Comparison of ENCODE assay signal across 14 mouse cellular contexts in genomic region chr16:29921385-29921784, GRCm38 (mm10).
A peak's percentile ranks its signal among the peaks of the same experiment; 100 is the strongest.
DNase-seq lines count a peak whose midpoint lies in the region; ATAC-seq lines count a peak whose summit lies in the region.
"Had no signal": no experiment of that assay in that cellular context is flagged by ENCODE, and none has a peak within 500 bp of the region (broad histone marks: within the 10 kb centered on the region; RNA-seq: fewer than 3 reads in every experiment).

No protein-coding gene starts in this region.

- H3K4me1 ChIP-seq in heart, embryonic 12.5 days (replicated peaks): no peaks in the 10 kb centered on the region
- no peaks in the 10 kb centered on the region for H3K4me1 ChIP-seq in midbrain, embryonic 11.5 days (ENCODE audit: control insufficient read depth, insufficient read depth, low read length)
- H3K4me1 ChIP-seq in midbrain, embryonic 10.5 days: no peaks in the 10 kb centered on the region
- no peaks in the 10 kb centered on the region for H3K4me1 ChIP-seq in stomach, embryonic 16.5 days (ENCODE audit: control insufficient read depth, insufficient read depth, low read length)
- H3K4me1 ChIP-seq in forebrain, embryonic 10.5 days: peaks cover 4% of the 10 kb centered on the region
- H3K4me1 ChIP-seq: hindbrain, embryonic 13.5 days had no signal

- H3K27me3 ChIP-seq in heart, embryonic 12.5 days (replicated peaks): peaks cover under 1% of the 10 kb centered on the region; the same call in 1 of the 2 replicates
- H3K27me3 ChIP-seq in midbrain, embryonic 11.5 days (ENCODE audit: control insufficient read depth, insufficient read depth, low read length): no peaks in the 10 kb centered on the region
- no peaks in the 10 kb centered on the region; the same call in 1 of the 2 replicates for H3K27me3 ChIP-seq in midbrain, embryonic 10.5 days (ENCODE audit: low read depth, poor library complexity, severe bottlenecking)
- H3K27me3 ChIP-seq in stomach, embryonic 16.5 days (ENCODE audit: control insufficient read depth, insufficient read depth, low read length): no peaks in the 10 kb centered on the region
- H3K27me3 ChIP-seq in forebrain, embryonic 10.5 days (ENCODE audit: poor library complexity, severe bottlenecking): 0 out of 2 replicates have a peak, but pooled peaks cover 9% of the 10 kb centered on the region

- H3K4me2 ChIP-seq in heart, embryonic 12.5 days: no peak overlapping the region
- no peak overlapping the region for H3K4me2 ChIP-seq in midbrain, embryonic 11.5 days
- H3K4me2 ChIP-seq in stomach, embryonic 16.5 days (ENCODE audit: low read depth, low read length): no peak overlapping the region
- H3K4me2 ChIP-seq: hindbrain, embryonic 13.5 days had no signal

- no peaks in the 10 kb centered on the region for H3K36me3 ChIP-seq in heart, embryonic 12.5 days
- no peaks in the 10 kb centered on the region for H3K36me3 ChIP-seq in midbrain, embryonic 11.5 days (ENCODE audit: control insufficient read depth, insufficient read depth, low read length)
- no peaks in the 10 kb centered on the region for H3K36me3 ChIP-seq in midbrain, embryonic 10.5 days
- H3K36me3 ChIP-seq in stomach, embryonic 16.5 days (ENCODE audit: control insufficient read depth, insufficient read depth, low read length): no peaks in the 10 kb centered on the region
- H3K36me3 ChIP-seq in forebrain, embryonic 10.5 days (replicated peaks): no peaks in the 10 kb centered on the region
- H3K36me3 ChIP-seq: embryonic facial prominence, embryonic 10.5 days; hindbrain, embryonic 13.5 days had no signal

- peaks cover 3% of the 10 kb centered on the region; the same call in 1 of the 2 replicates for H3K9me3 ChIP-seq in heart, embryonic 12.5 days (replicated peaks)
- no peaks in the 10 kb centered on the region for H3K9me3 ChIP-seq in midbrain, embryonic 11.5 days (ENCODE audit: control insufficient read depth, low read length)
- H3K9me3 ChIP-seq in midbrain, embryonic 10.5 days (replicated peaks): no peaks in the 10 kb centered on the region
- no peaks in the 10 kb centered on the region for H3K9me3 ChIP-seq in stomach, embryonic 16.5 days (replicated peaks; ENCODE audit: control insufficient read depth, low read length)
- H3K9me3 ChIP-seq in forebrain, embryonic 10.5 days: peaks cover 4% of the 10 kb centered on the region; the same call in 1 of the 2 replicates
- H3K9me3 ChIP-seq: hindbrain, embryonic 13.5 days had no signal

- 33% methylated on average over 3 of the region's 3 CpGs for WGBS in heart, embryonic 12.5 days
- 67% methylated on average over 3 of the region's 3 CpGs for WGBS in midbrain, embryonic 11.5 days
- 64% methylated on average over 3 of the region's 3 CpGs for WGBS in midbrain, embryonic 10.5 days
- 44% methylated on average over 3 of the region's 3 CpGs for WGBS in stomach, embryonic 16.5 days
- WGBS in forebrain, embryonic 10.5 days: 79% methylated on average over 3 of the region's 3 CpGs

- H3K27ac ChIP-seq in heart, embryonic 12.5 days (ENCODE audit: poor library complexity, severe bottlenecking): no peak overlapping the region
- H3K27ac ChIP-seq in midbrain, embryonic 11.5 days (ENCODE audit: low read depth, low read length): no peak overlapping the region
- H3K27ac ChIP-seq in midbrain, embryonic 10.5 days (replicated peaks): no peak overlapping the region
- peak overlapping the region; percentile 50 for H3K27ac ChIP-seq in stomach, embryonic 16.5 days (ENCODE audit: low read length)
- H3K27ac ChIP-seq in forebrain, embryonic 10.5 days: no peak overlapping the region
- H3K27ac ChIP-seq: embryonic facial prominence, embryonic 10.5 days; hindbrain, embryonic 13.5 days; hindbrain, postnatal 0 days had no signal

- peak; percentile 45 for DNase-seq in heart, adult 11 months
- peak; percentile 73 for DNase-seq in midbrain, embryonic 11.5 days (ENCODE audit: low spot score, missing footprints)
- DNase-seq in midbrain, embryonic 10.5 days (ENCODE audit: low spot score): no peak
- no peak for DNase-seq in forebrain, embryonic 10.5 days (ENCODE audit: extremely low spot score, low spot score)
- DNase-seq: adrenal gland, postnatal 25 days; cerebellum, adult 2 months; cerebellum, postnatal 10 days; heart, postnatal 10 days had no signal

- H3K9ac ChIP-seq in heart, embryonic 12.5 days: no peak overlapping the region
- no peak overlapping the region for H3K9ac ChIP-seq in midbrain, embryonic 11.5 days (ENCODE audit: low read length)
- no peak overlapping the region for H3K9ac ChIP-seq in stomach, embryonic 16.5 days (ENCODE audit: low read length)
- H3K9ac ChIP-seq: hindbrain, embryonic 13.5 days had no signal

- H3K4me3 ChIP-seq in heart, embryonic 12.5 days: no peak overlapping the region
- H3K4me3 ChIP-seq in midbrain, embryonic 11.5 days (ENCODE audit: low read depth, low read length): no peak overlapping the region
- no peak overlapping the region for H3K4me3 ChIP-seq in midbrain, embryonic 10.5 days
- H3K4me3 ChIP-seq in stomach, embryonic 16.5 days (replicated peaks; ENCODE audit: low read length): no peak overlapping the region
- H3K4me3 ChIP-seq in forebrain, embryonic 10.5 days: no peak overlapping the region
- H3K4me3 ChIP-seq: embryonic facial prominence, embryonic 10.5 days; hindbrain, embryonic 13.5 days had no signal

- ATAC-seq in heart, embryonic 12.5 days (ENCODE audit: insufficient number of reproducible peaks, low FRiP score): no peak
- no peak for ATAC-seq in midbrain, embryonic 11.5 days (ENCODE audit: low FRiP score)
- ATAC-seq in stomach, embryonic 16.5 days (ENCODE audit: insufficient read depth, low FRiP score): peak; percentile 50
- ATAC-seq: forebrain, embryonic 14.5 days; hindbrain, postnatal 0 days had no signal

Comparison
In these comparisons a context has a peak if more than half of its experiments do, and no peak if none do; other contexts are left out.
1. DNase-seq: peak in heart, adult 11 months (single experiment) and midbrain, embryonic 11.5 days (single experiment); none in midbrain, embryonic 10.5 days (single experiment) and forebrain, embryonic 10.5 days (single experiment).